Mouse (Mus musculus): ENCODE data around the gene Gm28230. TPM values are rescaled to one million over a fixed set of nuclear protein-coding genes. Genes with fewer than 3 reads are reported as not detected.

The Gm28230 gene
- total and polyA plus RNA-seq, 3 experiments = 0.04 to 0.14 TPM; not detected in 1

DNA sequence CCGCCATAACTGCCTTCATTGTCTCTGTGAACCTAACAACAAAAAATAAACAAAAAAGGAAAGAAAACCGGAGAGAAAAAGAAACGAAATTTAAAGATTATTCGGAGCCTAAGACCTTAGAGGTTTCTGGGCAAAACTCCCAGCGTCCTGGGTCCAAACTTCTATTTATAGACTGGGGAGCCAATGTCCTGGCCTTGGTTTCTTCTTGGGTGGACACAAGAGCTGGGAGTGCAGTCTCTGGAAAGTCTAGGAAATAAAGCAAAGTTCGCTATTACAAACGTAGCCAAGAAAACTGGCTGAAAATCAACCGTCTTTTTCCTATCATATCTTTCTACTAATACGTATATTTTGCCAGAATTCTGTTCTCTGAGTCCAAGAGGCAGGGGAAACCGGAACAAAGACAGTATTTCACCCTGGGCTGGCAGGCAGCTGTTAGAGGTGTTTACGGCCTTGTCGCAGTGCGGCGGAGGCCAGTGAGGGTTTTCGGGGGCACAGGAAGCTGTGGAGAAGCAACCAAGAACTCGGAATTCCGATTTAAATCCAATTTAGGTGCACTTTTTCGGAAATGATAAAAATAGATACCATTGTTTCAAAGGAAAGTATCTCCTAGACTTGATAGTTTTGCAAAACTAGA, 12.3 kb upstream of the Gm28230 start:
- intact Hi-C loops (cut with DNase I) = no loop called here
- Histone ChIP-seq H3K27me3 (ENCODE audit: control insufficient read depth, insufficient read depth, low read length) (peaks cover 24% of the 10 kb centered on the region), H3K4me3 (no peak overlapping the region), H3K9ac (ENCODE audit: low read depth, low read length) (no peak overlapping the region), H3K36me3 (ENCODE audit: control insufficient read depth, insufficient read depth, low read length) (no peaks in the 10 kb centered on the region), H3K79me2 (replicated peaks; ENCODE audit: control insufficient read depth, insufficient read depth, low read length) (no peaks in the 10 kb centered on the region), H3K4me1 (ENCODE audit: control insufficient read depth, insufficient read depth, low read length) (no peaks in the 10 kb centered on the region), H3K27ac (no peak overlapping the region)
- TF ChIP-seq POLR2A (IDR thresholded peaks at IDR 0.05; ENCODE audit: insufficient read depth, low read depth, low read length) (no peak), CTCF (IDR thresholded peaks at IDR 0.05) (no peak), EP300 (IDR thresholded peaks at IDR 0.05; ENCODE audit: insufficient read depth, low read depth, low read length) (no peak)
- 19% methylated on average over 18 of the region's 18 CpGs for WGBS
- DNase-seq = no peak

- DNase-seq = no peak
- TF ChIP-seq EP300 (IDR thresholded peaks at IDR 0.05; ENCODE audit: insufficient read depth, low read depth, low read length) = no peak
- no peak for TF ChIP-seq POLR2A (IDR thresholded peaks at IDR 0.05; ENCODE audit: insufficient read depth, low read depth, low read length)
- no peak for TF ChIP-seq CTCF (IDR thresholded peaks at IDR 0.05)
- 15% methylated on average over 14 of the region's 14 CpGs for WGBS
- no peak overlapping the region for H3K27ac ChIP-seq
- H3K27me3 ChIP-seq (ENCODE audit: control insufficient read depth, insufficient read depth, low read length) = peaks cover 23% of the 10 kb centered on the region
- H3K79me2 ChIP-seq (replicated peaks; ENCODE audit: control insufficient read depth, insufficient read depth, low read length) = no peaks in the 10 kb centered on the region
- H3K36me3 ChIP-seq (ENCODE audit: control insufficient read depth, insufficient read depth, low read length) = no peaks in the 10 kb centered on the region
- no peak overlapping the region for H3K4me3 ChIP-seq
- no peaks in the 10 kb centered on the region for H3K4me1 ChIP-seq (ENCODE audit: control insufficient read depth, insufficient read depth, low read length)
- intact Hi-C loops (cut with DNase I) = loop anchor here (1.0 kb wide), 2 partner anchors 340 to 423 kb away; no protein-coding TSS in a partner anchor
- no peak overlapping the region for H3K9ac ChIP-seq (ENCODE audit: low read depth, low read length)
Observed at GRCm38 (mm10) chr2:74714881-74715280, 11.6 kb upstream of the Gm28230 start.

- Histone ChIP-seq H3K27ac (no peak overlapping the region), H3K79me2 (replicated peaks; ENCODE audit: control insufficient read depth, insufficient read depth, low read length) (no peaks in the 10 kb centered on the region), H3K4me3 (no peak overlapping the region), H3K4me1 (ENCODE audit: control insufficient read depth, insufficient read depth, low read length) (no peaks in the 10 kb centered on the region), H3K36me3 (ENCODE audit: control insufficient read depth, insufficient read depth, low read length) (no peaks in the 10 kb centered on the region), H3K9ac (ENCODE audit: low read depth, low read length) (no peak overlapping the region), H3K27me3 (ENCODE audit: control insufficient read depth, insufficient read depth, low read length) (peaks cover 21% of the 10 kb centered on the region)
- intact Hi-C loops (cut with DNase I) = loop anchor here (1.0 kb wide), 3 partner anchors 249 to 423 kb away; no protein-coding TSS in a partner anchor
- TF ChIP-seq POLR2A (IDR thresholded peaks at IDR 0.05; ENCODE audit: insufficient read depth, low read depth, low read length) (no peak), CTCF (IDR thresholded peaks at IDR 0.05) (peak; percentile 88), EP300 (IDR thresholded peaks at IDR 0.05; ENCODE audit: insufficient read depth, low read depth, low read length) (peak; percentile 60; the same call in 1 of the 2 replicates)
- WGBS = 5% methylated on average over 26 of the region's 26 CpGs
- peak; percentile 75 to 85 for DNase-seq
Observed at GRCm38 (mm10) chr2:74715504-74716241, 10.9 kb upstream of the Gm28230 start.

DNA sequence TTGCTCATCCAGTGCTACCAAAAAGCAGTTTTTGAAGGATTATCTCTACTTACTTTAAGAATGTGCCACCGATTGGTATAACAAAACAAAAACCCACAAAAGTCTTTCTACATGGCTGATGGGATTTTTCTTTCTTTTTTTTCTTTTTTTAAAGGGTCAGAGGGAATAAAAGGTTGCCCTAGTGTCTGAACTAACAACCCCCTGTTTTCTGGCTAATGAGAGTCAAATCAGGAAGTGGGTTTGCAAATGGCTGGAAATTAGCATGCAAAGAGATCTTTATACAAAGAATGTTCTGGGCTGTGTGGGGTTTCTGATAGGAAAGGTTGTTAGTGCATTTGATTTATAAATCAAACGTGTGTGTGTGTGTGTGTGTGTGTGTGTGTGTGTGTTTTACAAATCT, 6.1 kb upstream of the Gm28230 start:
- 21% methylated on average over 2 of the region's 2 CpGs for WGBS
- intact Hi-C loops (cut with DNase I) = no loop called here
- Histone ChIP-seq H3K27me3 (ENCODE audit: control insufficient read depth, insufficient read depth, low read length) (peaks cover 16% of the 10 kb centered on the region), H3K36me3 (ENCODE audit: control insufficient read depth, insufficient read depth, low read length) (no peaks in the 10 kb centered on the region), H3K79me2 (replicated peaks; ENCODE audit: control insufficient read depth, insufficient read depth, low read length) (no peaks in the 10 kb centered on the region), H3K4me1 (ENCODE audit: control insufficient read depth, insufficient read depth, low read length) (no peaks in the 10 kb centered on the region), H3K27ac (no peak overlapping the region), H3K4me3 (no peak overlapping the region), H3K9ac (ENCODE audit: low read depth, low read length) (no peak overlapping the region)
- TF ChIP-seq POLR2A (IDR thresholded peaks at IDR 0.05; ENCODE audit: insufficient read depth, low read depth, low read length) = no peak
- no peak for TF ChIP-seq CTCF (IDR thresholded peaks at IDR 0.05)
- TF ChIP-seq EP300 (IDR thresholded peaks at IDR 0.05; ENCODE audit: insufficient read depth, low read depth, low read length) = no peak
- DNase-seq = no peak

- 35% methylated on average over 5 of the region's 5 CpGs for WGBS
- Histone ChIP-seq H3K4me1 (ENCODE audit: control insufficient read depth, insufficient read depth, low read length) (no peaks in the 10 kb centered on the region), H3K36me3 (ENCODE audit: control insufficient read depth, insufficient read depth, low read length) (no peaks in the 10 kb centered on the region), H3K79me2 (replicated peaks; ENCODE audit: control insufficient read depth, insufficient read depth, low read length) (no peaks in the 10 kb centered on the region), H3K27ac (no peak overlapping the region), H3K9ac (ENCODE audit: low read depth, low read length) (no peak overlapping the region), H3K27me3 (ENCODE audit: control insufficient read depth, insufficient read depth, low read length) (peaks cover 16% of the 10 kb centered on the region), H3K4me3 (no peak overlapping the region)
- TF ChIP-seq POLR2A (IDR thresholded peaks at IDR 0.05; ENCODE audit: insufficient read depth, low read depth, low read length) (no peak), CTCF (IDR thresholded peaks at IDR 0.05) (no peak), EP300 (IDR thresholded peaks at IDR 0.05; ENCODE audit: insufficient read depth, low read depth, low read length) (no peak)
- no peak for DNase-seq
- intact Hi-C loops (cut with DNase I) = no loop called here
Observed at GRCm38 (mm10) chr2:74720955-74721491, 5.5 kb upstream of the Gm28230 start.

DNA sequence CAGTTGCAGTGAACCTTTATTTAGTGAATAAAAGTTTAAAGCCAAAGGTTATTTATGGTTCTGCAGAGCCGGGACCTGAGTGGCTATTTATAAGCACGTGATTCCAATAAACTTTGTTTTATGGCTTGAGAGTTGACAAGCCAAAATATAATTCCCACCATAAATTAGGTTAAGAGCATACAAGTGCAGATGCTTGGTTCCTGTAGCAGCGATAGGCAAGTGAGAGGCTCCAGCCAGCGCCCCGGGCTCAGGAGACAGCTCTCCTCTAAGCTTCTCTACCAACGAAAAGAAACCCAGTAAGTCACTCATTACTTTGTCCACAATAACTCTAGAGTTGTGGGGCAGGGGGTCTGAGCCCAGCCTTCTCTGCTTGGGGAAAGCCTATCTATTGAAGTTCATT, 4.6 kb upstream of the Gm28230 start:
- Histone ChIP-seq H3K9ac (ENCODE audit: low read depth, low read length) (no peak overlapping the region), H3K27me3 (ENCODE audit: control insufficient read depth, insufficient read depth, low read length) (peaks cover 20% of the 10 kb centered on the region), H3K36me3 (ENCODE audit: control insufficient read depth, insufficient read depth, low read length) (no peaks in the 10 kb centered on the region), H3K79me2 (replicated peaks; ENCODE audit: control insufficient read depth, insufficient read depth, low read length) (no peaks in the 10 kb centered on the region), H3K27ac (no peak overlapping the region), H3K4me1 (ENCODE audit: control insufficient read depth, insufficient read depth, low read length) (no peaks in the 10 kb centered on the region), H3K4me3 (no peak overlapping the region)
- intact Hi-C loops (cut with DNase I) = no loop called here
- 21% methylated on average over 6 of the region's 6 CpGs for WGBS
- TF ChIP-seq CTCF (IDR thresholded peaks at IDR 0.05) (no peak), POLR2A (IDR thresholded peaks at IDR 0.05; ENCODE audit: insufficient read depth, low read depth, low read length) (no peak), EP300 (IDR thresholded peaks at IDR 0.05; ENCODE audit: insufficient read depth, low read depth, low read length) (no peak)
- DNase-seq = no peak
